Mouse (Mus musculus) intestine, postnatal 0 days (tissue): Measurements from ENCODE around the gene Grxcr1. TPM values are rescaled to one million over a fixed set of nuclear protein-coding genes. Genes with fewer than 3 reads are reported as not detected.

Experiments used
- ATAC-seq: fragments of 200-750 bp; cut with Nextera tagmentation; 2 replicates; pipeline ENCODE4 v1.8.0; 2017; ENCODE audit warnings: mild to moderate bottlenecking, moderate TSS enrichment, moderate library complexity
- H3K27ac ChIP-seq: fragments of 300-500 bp; sonication (generic); 2 replicates; pipeline ENCODE4 v1.5.1; 2014; ENCODE audit warnings: mild to moderate bottlenecking, low read depth, low read length, moderate library complexity
- H3K27me3 ChIP-seq: fragments of 300-500 bp; sonication (generic); replicated peaks from 2 replicates; pipeline ENCODE4 v1.6.1; 2014; ENCODE audit warnings: low read length, mixed read lengths; ENCODE audit not compliant: control insufficient read depth, insufficient read depth
- H3K36me3 ChIP-seq: fragments of 300-500 bp; sonication (generic); 2 replicates; pipeline ENCODE4 v1.6.1; 2014; ENCODE audit warnings: mild to moderate bottlenecking, moderate library complexity; ENCODE audit not compliant: control insufficient read depth, insufficient read depth
- H3K4me1 ChIP-seq: fragments of 300-500 bp; sonication (generic); replicated peaks from 2 replicates; pipeline ENCODE4 v1.6.1; 2014; ENCODE audit warnings: antibody characterized with exemption, low read length, mixed read lengths; ENCODE audit not compliant: control insufficient read depth, insufficient read depth
- H3K4me2 ChIP-seq: fragments of 300-500 bp; sonication (generic); replicated peaks from 2 replicates; pipeline ENCODE4 v1.6.1; 2014; ENCODE audit warnings: low read depth, mild to moderate bottlenecking, moderate library complexity
- H3K4me3 ChIP-seq: fragments of 300-500 bp; sonication (generic); 2 replicates; pipeline ENCODE4 v1.5.1; 2014; ENCODE audit warnings: low read depth, low read length
- H3K9ac ChIP-seq: fragments of 300-500 bp; sonication (generic); 2 replicates; pipeline ENCODE4 v1.6.1; 2014; ENCODE audit warnings: mild to moderate bottlenecking, low read depth, low read length
- H3K9me3 ChIP-seq: fragments of 300-500 bp; sonication (generic); 2 replicates; pipeline ENCODE4 v1.6.1; 2016; ENCODE audit warnings: mixed run types; ENCODE audit not compliant: control insufficient read depth
- CTCF ChIP-seq: sonication (generic); IDR thresholded peaks from 2 replicates; pipeline ENCODE4 v1.5.1; 2016; ENCODE audit warnings: low read depth, mild to moderate bottlenecking, control low read depth, antibody characterized with exemption, moderate library complexity
- WGBS: fragments of 180-500 bp; shearing (Covaris S2); extraction: QIAGEN DNeasy Blood & Tissue Kit; methylation state at CpG from one replicate; pipeline ENCODE4 v1.1.7; 2014; 5-methylcytosine and 5-hydroxymethylcytosine counted together
- polyA plus RNA-seq: library from polyadenylated mRNA; unstranded; fragments of >200 nt; fragmentation: Nextera tagmentation; extraction: Ambion mirVana; gene quantifications from 2 replicates; pipeline ENCODE4 v1.2.1, GENCODE M21; 2015

Gene Grxcr1
- polyA plus RNA-seq, 1 experiment from 2014 or later, result not detected

GRCm38 (mm10) chr5:68146818-68147217, 115.2 kb downstream of the Grxcr1 start:
- no peaks in the 10 kb centered on the region for H3K9me3 ChIP-seq
- H3K4me3 ChIP-seq, result no peak overlapping the region
- WGBS, result 74% methylated on average over 1 of the region's 1 CpGs
- no peaks in the 10 kb centered on the region for H3K4me1 ChIP-seq
- ATAC-seq, result no peak
- no peaks in the 10 kb centered on the region for H3K36me3 ChIP-seq
- H3K27ac ChIP-seq, result no peak overlapping the region
- H3K27me3 ChIP-seq, result no peaks in the 10 kb centered on the region
- no peak overlapping the region for H3K9ac ChIP-seq
- no peak overlapping the region for H3K4me2 ChIP-seq
- TF ChIP-seq CTCF, result no peak

- Histone ChIP-seq H3K36me3 (no peaks in the 10 kb centered on the region), H3K9me3 (no peaks in the 10 kb centered on the region), H3K9ac (no peak overlapping the region), H3K4me3 (no peak overlapping the region), H3K27me3 (no peaks in the 10 kb centered on the region), H3K4me1 (no peaks in the 10 kb centered on the region), H3K27ac (no peak overlapping the region), H3K4me2 (no peak overlapping the region)
- no peak for TF ChIP-seq CTCF
- no peak for ATAC-seq
- WGBS, result 67% methylated on average over 3 of the region's 3 CpGs
Observed at GRCm38 (mm10) chr5:68149946-68150345, 118.3 kb downstream of the Grxcr1 start.

DNA sequence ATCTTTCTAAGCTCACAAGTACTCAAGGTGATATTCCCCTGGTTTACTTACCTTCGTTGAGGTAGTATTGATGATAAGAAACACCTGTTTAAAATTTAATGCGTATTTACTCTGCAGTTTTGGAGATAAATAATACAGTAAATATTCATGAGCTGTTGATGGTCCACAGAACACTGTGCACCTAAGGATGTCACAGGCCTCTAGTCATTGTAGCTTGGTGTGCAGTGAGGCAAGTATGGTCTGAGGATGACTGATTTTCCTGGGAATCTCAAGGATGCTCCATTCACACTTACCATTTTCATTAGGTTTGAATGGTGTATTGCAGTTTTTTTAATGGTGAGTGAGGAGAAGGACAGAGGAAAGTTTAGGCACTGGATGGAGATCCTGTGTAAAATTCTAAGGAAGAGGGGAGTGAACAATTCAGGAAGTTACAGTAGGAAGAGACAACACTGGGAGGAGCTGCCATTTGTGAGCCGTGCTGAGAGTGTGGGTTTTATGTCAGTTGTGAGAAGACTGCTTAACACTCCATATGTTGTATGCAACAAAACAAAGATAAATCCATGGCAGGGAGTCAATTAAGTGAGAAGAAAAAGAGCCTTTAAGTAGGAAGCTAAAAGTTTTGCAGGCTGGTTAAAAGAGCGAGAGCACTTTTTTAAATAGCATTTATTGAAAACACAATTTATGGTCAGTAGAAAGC, 118.9 kb downstream of the Grxcr1 start:
- Histone ChIP-seq H3K4me3 (no peak overlapping the region), H3K4me2 (no peak overlapping the region), H3K9ac (no peak overlapping the region), H3K27ac (no peak overlapping the region), H3K27me3 (no peaks in the 10 kb centered on the region), H3K4me1 (no peaks in the 10 kb centered on the region), H3K36me3 (no peaks in the 10 kb centered on the region), H3K9me3 (no peaks in the 10 kb centered on the region)
- no peak for TF ChIP-seq CTCF
- WGBS, result 71% methylated on average over 4 of the region's 4 CpGs
- no peak for ATAC-seq

- no peak overlapping the region for H3K27ac ChIP-seq
- no peaks in the 10 kb centered on the region for H3K9me3 ChIP-seq
- no peak overlapping the region for H3K9ac ChIP-seq
- H3K4me2 ChIP-seq, result no peak overlapping the region
- ATAC-seq, result no peak
- TF ChIP-seq CTCF, result no peak
- no peaks in the 10 kb centered on the region for H3K27me3 ChIP-seq
- 60% methylated on average over 2 of the region's 2 CpGs for WGBS
- no peak overlapping the region for H3K4me3 ChIP-seq
- no peaks in the 10 kb centered on the region for H3K4me1 ChIP-seq
- no peaks in the 10 kb centered on the region for H3K36me3 ChIP-seq
Observed at GRCm38 (mm10) chr5:68162503-68162902, 130.9 kb downstream of the Grxcr1 start.

GRCm38 (mm10) chr5:68165954-68166353, 134.3 kb downstream of the Grxcr1 start:
- no peak for TF ChIP-seq CTCF
- H3K4me1 ChIP-seq, result no peaks in the 10 kb centered on the region
- WGBS, result 78% methylated on average over 7 of the region's 7 CpGs

More at GRCm38 (mm10) chr5:68165954-68166353, 134.3 kb downstream of the Grxcr1 start:
- no peak overlapping the region for H3K4me3 ChIP-seq
- H3K4me2 ChIP-seq, result no peak overlapping the region
- H3K36me3 ChIP-seq, result no peaks in the 10 kb centered on the region
- no peaks in the 10 kb centered on the region for H3K9me3 ChIP-seq
- no peaks in the 10 kb centered on the region for H3K27me3 ChIP-seq
- ATAC-seq, result no peak
- no peak overlapping the region for H3K9ac ChIP-seq
- no peak overlapping the region for H3K27ac ChIP-seq

Other genes starting within 250 kb of the Grxcr1 start
- 7.8 and 9.1 TPM in 2 replicates for gene Atp8a1, start 184.4 kb upstream of the Grxcr1 start, polyA plus RNA-seq
- gene Gm5108, start 90.2 kb upstream of the Grxcr1 start, polyA plus RNA-seq, result 0.31 and 0.51 TPM in 2 replicates
- not detected in 2 replicates for gene Gm21905, start 85.4 kb upstream of the Grxcr1 start, polyA plus RNA-seq